Mouse (Mus musculus) heart, adult 2 months (tissue): ENCODE results near the gene Slco1a6.

Experiments
- CTCF ChIP-seq: fragments of 200-600 bp; IDR thresholded peaks from 2 replicates; pipeline ENCODE4 v1.8.1; 2022; ENCODE audit warnings: antibody characterized with exemption, mild to moderate bottlenecking, moderate library complexity
- POLR2A ChIP-seq: fragments of 200-500 bp; IDR thresholded peaks from 2 replicates; pipeline ENCODE4 v1.6.1; 2011; ENCODE audit warnings: mild to moderate bottlenecking, low read depth, low read length, control low read depth; ENCODE audit not compliant: insufficient read depth

- TF ChIP-seq POLR2A (no peak), CTCF (no peak)
These were observed 96.5 kb downstream of the Slco1a6 start for GRCm38 (mm10) chr6:142111667-142112305.
